Mouse (Mus musculus) MEL (cell line): ENCODE data around the gene Akr1cl.

Source experiments
- ELF1 ChIP-seq: IDR thresholded peaks from 2 replicates; pipeline ENCODE4 v1.6.1; 2014; ENCODE audit warnings: low read depth, mild to moderate bottlenecking, inconsistent platforms, low read length, improper control_type of control experiment, moderate library complexity
- EP300 ChIP-seq, 2 experiments: IDR thresholded peaks; 2 replicates each; pipeline ENCODE4 v1.6.1; 2011; ENCODE audit warnings: improper control_type of control experiment in 2 of 2, low read length in 2 of 2, low read depth in 1 of 2, mild to moderate bottlenecking in 1 of 2

DNA sequence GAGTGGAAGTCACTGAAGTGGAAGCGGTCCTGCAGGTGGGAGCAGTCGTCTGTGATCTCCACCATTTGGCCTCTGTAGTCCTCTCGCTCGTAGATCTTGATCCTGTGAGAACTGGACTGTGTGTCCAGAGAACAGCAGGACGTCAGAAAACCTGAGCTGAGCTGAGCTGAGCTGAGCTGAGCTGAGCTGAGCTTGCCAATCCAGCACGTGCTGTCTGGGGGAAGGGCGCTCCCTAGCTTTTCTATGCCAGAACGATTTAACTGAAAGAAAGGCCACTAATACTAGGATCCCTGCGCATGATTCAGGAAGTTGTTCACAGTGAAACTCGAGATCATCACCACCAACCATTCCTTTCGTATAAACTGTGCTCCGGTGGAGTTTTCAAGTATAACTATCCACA is 16.2 kb upstream of the Akr1cl start:
- no peak for TF ChIP-seq ELF1
- no peak for TF ChIP-seq EP300 (IDR thresholded peaks at IDR 0.05; ENCODE audit: low read depth in 1 of 2, low read length in 2 of 2)
